Mouse (Mus musculus) neural tube, embryonic 13.5 days (tissue): ENCODE results near the gene Ccnl1. TPM values are rescaled to one million over a fixed set of nuclear protein-coding genes. Genes with fewer than 3 reads are reported as not detected.

Experiments used
- ATAC-seq: fragments of 200-750 bp; cut with Nextera tagmentation; 2 replicates; pipeline ENCODE4 v1.8.0; 2017; ENCODE audit warnings: low read depth, mild to moderate bottlenecking, moderate TSS enrichment, moderate library complexity
- H3K27ac ChIP-seq: fragments of 300-500 bp; sonication (generic); replicated peaks from 2 replicates; pipeline ENCODE4 v1.5.1; 2015; ENCODE audit warnings: moderate library complexity, mild to moderate bottlenecking, inconsistent platforms
- H3K27me3 ChIP-seq: fragments of 300-500 bp; sonication (generic); 2 replicates; pipeline ENCODE4 v1.6.1; 2015; ENCODE audit warnings: mild to moderate bottlenecking, inconsistent platforms
- H3K36me3 ChIP-seq: fragments of 300-500 bp; sonication (generic); 2 replicates; pipeline ENCODE4 v1.6.1; 2015; ENCODE audit warnings: mild to moderate bottlenecking, inconsistent platforms
- H3K4me1 ChIP-seq: fragments of 300-500 bp; sonication (generic); replicated peaks from 2 replicates; pipeline ENCODE4 v1.6.1; 2015; ENCODE audit warnings: inconsistent platforms
- H3K4me2 ChIP-seq: fragments of 300-500 bp; sonication (generic); 2 replicates; pipeline ENCODE4 v1.6.1; 2015; ENCODE audit warnings: inconsistent platforms, mild to moderate bottlenecking, moderate library complexity
- H3K4me3 ChIP-seq: fragments of 300-500 bp; sonication (generic); 2 replicates; pipeline ENCODE4 v1.5.1; 2015; ENCODE audit warnings: mild to moderate bottlenecking, inconsistent platforms
- H3K9ac ChIP-seq: fragments of 300-500 bp; sonication (generic); 2 replicates; pipeline ENCODE4 v1.6.1; 2015; ENCODE audit warnings: moderate library complexity, mild to moderate bottlenecking, inconsistent platforms
- H3K9me3 ChIP-seq: fragments of 300-500 bp; sonication (generic); 2 replicates; pipeline ENCODE4 v1.6.1; 2016; ENCODE audit warnings: inconsistent platforms
- WGBS: fragments of 180-500 bp; shearing (Covaris S2); methylation state at CpG from one replicate; pipeline ENCODE4 v1.1.7; 2015; 5-methylcytosine and 5-hydroxymethylcytosine counted together
- polyA plus RNA-seq: library from polyadenylated mRNA; unstranded; fragments of >200 nt; fragmentation: Nextera tagmentation; extraction: Ambion mirVana; gene quantifications from 2 replicates; pipeline ENCODE4 v1.2.1, GENCODE M21; 2015

The Ccnl1 gene
- polyA plus RNA-seq, 1 experiment from 2014 or later, result 75.1 TPM

GRCm38 (mm10) chr3:65975317-65975716 lies 17.3 kb upstream of the Ccnl1 start:
- under 1% methylated on average over 5 of the region's 5 CpGs for WGBS
- Histone ChIP-seq H3K27ac (peak overlapping the region; percentile 97), H3K9me3 (no peaks in the 10 kb centered on the region), H3K4me3 (peak overlapping the region; percentile 60), H3K9ac (peak overlapping the region; percentile 80), H3K4me2 (peak overlapping the region; percentile 60), H3K4me1 (peaks cover 19% of the 10 kb centered on the region), H3K27me3 (no peaks in the 10 kb centered on the region), H3K36me3 (no peaks in the 10 kb centered on the region)
- peak; percentile 62 for ATAC-seq

GRCm38 (mm10) chr3:65974232-65975058 lies 16.4 kb upstream of the Ccnl1 start:
- under 1% methylated on average over 43 of the region's 43 CpGs for WGBS
- Histone ChIP-seq H3K4me3 (peak overlapping the region; percentile 60), H3K4me2 (peak overlapping the region; percentile 60), H3K9me3 (no peaks in the 10 kb centered on the region), H3K36me3 (no peaks in the 10 kb centered on the region), H3K27ac (peak overlapping the region; percentile 97), H3K4me1 (peaks cover 19% of the 10 kb centered on the region), H3K9ac (peak overlapping the region; percentile 80), H3K27me3 (no peaks in the 10 kb centered on the region)
- peak; percentile 98 for ATAC-seq

GRCm38 (mm10) chr3:65973501-65974231 lies 15.6 kb upstream of the Ccnl1 start:
- Histone ChIP-seq H3K4me3 (peak overlapping the region; percentile 60), H3K9me3 (no peaks in the 10 kb centered on the region), H3K27me3 (no peaks in the 10 kb centered on the region), H3K36me3 (no peaks in the 10 kb centered on the region), H3K27ac (peak overlapping the region; percentile 97), H3K9ac (peak overlapping the region; percentile 80), H3K4me2 (peak overlapping the region; percentile 60), H3K4me1 (peaks cover 19% of the 10 kb centered on the region)
- WGBS, result 36% methylated on average over 8 of the region's 8 CpGs
- ATAC-seq, result no peak; the same call in 1 of the 2 replicates

- Histone ChIP-seq H3K4me3 (no peak overlapping the region), H3K27me3 (no peaks in the 10 kb centered on the region), H3K4me2 (no peak overlapping the region), H3K4me1 (peaks cover 8% of the 10 kb centered on the region), H3K36me3 (no peaks in the 10 kb centered on the region), H3K9ac (no peak overlapping the region), H3K9me3 (no peaks in the 10 kb centered on the region), H3K27ac (no peak overlapping the region)
- 94% methylated on average over 3 of the region's 3 CpGs for WGBS
- ATAC-seq, result no peak
Observed at GRCm38 (mm10) chr3:65969196-65969595, 11.1 kb upstream of the Ccnl1 start.

- ATAC-seq, result no peak
- Histone ChIP-seq H3K4me2 (no peak overlapping the region), H3K36me3 (no peaks in the 10 kb centered on the region), H3K4me1 (no peaks in the 10 kb centered on the region), H3K27me3 (no peaks in the 10 kb centered on the region), H3K27ac (no peak overlapping the region), H3K4me3 (no peak overlapping the region), H3K9ac (no peak overlapping the region), H3K9me3 (no peaks in the 10 kb centered on the region)
- 94% methylated on average over 1 of the region's 1 CpGs for WGBS
Observed at GRCm38 (mm10) chr3:65966360-65966759, 8.3 kb upstream of the Ccnl1 start.

GRCm38 (mm10) chr3:65962270-65962930 lies 4.4 kb upstream of the Ccnl1 start:
- 80% methylated on average over 4 of the region's 4 CpGs for WGBS
- Histone ChIP-seq H3K27ac (no peak overlapping the region), H3K4me1 (peaks cover 12% of the 10 kb centered on the region), H3K9ac (no peak overlapping the region), H3K36me3 (no peaks in the 10 kb centered on the region), H3K27me3 (no peaks in the 10 kb centered on the region), H3K4me3 (no peak overlapping the region), H3K4me2 (no peak overlapping the region), H3K9me3 (no peaks in the 10 kb centered on the region)
- ATAC-seq, result no peak

- Histone ChIP-seq H3K27me3 (no peaks in the 10 kb centered on the region), H3K9ac (no peak overlapping the region), H3K9me3 (no peaks in the 10 kb centered on the region), H3K4me1 (peaks cover 27% of the 10 kb centered on the region), H3K36me3 (peaks cover 10% of the 10 kb centered on the region), H3K4me2 (no peak overlapping the region), H3K27ac (no peak overlapping the region), H3K4me3 (no peak overlapping the region)
- WGBS, result 93% methylated on average over 5 of the region's 5 CpGs
- no peak for ATAC-seq
Observed at GRCm38 (mm10) chr3:65960291-65960945, 2.4 kb upstream of the Ccnl1 start.

- H3K9me3 ChIP-seq, result no peaks in the 10 kb centered on the region
- WGBS, result 86% methylated on average over 3 of the region's 3 CpGs
- no peak overlapping the region for H3K27ac ChIP-seq
- H3K9ac ChIP-seq, result peak overlapping the region; percentile 100
- H3K4me1 ChIP-seq, result peaks cover 33% of the 10 kb centered on the region
- peak overlapping the region; percentile 91 for H3K4me2 ChIP-seq
- peak overlapping the region; percentile 97; the same call in 1 of the 2 replicates for H3K4me3 ChIP-seq
- peaks cover 13% of the 10 kb centered on the region for H3K36me3 ChIP-seq
- no peaks in the 10 kb centered on the region for H3K27me3 ChIP-seq
- ATAC-seq, result no peak
Observed at GRCm38 (mm10) chr3:65959416-65960001, 1.5 kb upstream of the Ccnl1 start.

GRCm38 (mm10) chr3:65958840-65959185 lies 764 bp upstream of the Ccnl1 start:
- H3K9me3 ChIP-seq, result no peaks in the 10 kb centered on the region
- peak overlapping the region; percentile 100 for H3K27ac ChIP-seq
- no peak for ATAC-seq
- H3K4me3 ChIP-seq, result peak overlapping the region; percentile 97
- no peaks in the 10 kb centered on the region for H3K27me3 ChIP-seq
- peaks cover 18% of the 10 kb centered on the region for H3K36me3 ChIP-seq
- H3K9ac ChIP-seq, result peak overlapping the region; percentile 100
- H3K4me1 ChIP-seq, result peaks cover 39% of the 10 kb centered on the region
- H3K4me2 ChIP-seq, result peak overlapping the region; percentile 91
- 5% methylated on average over 9 of the region's 9 CpGs for WGBS

- H3K36me3 ChIP-seq, result peaks cover 24% of the 10 kb centered on the region
- H3K9ac ChIP-seq, result peak overlapping the region; percentile 100
- peak overlapping the region; percentile 100 for H3K27ac ChIP-seq
- under 1% methylated on average over 78 of the region's 94 CpGs for WGBS
- peak; percentile 88 for ATAC-seq
- no peaks in the 10 kb centered on the region for H3K27me3 ChIP-seq
- H3K4me3 ChIP-seq, result peak overlapping the region; percentile 97
- peaks cover 51% of the 10 kb centered on the region for H3K4me1 ChIP-seq
- H3K4me2 ChIP-seq, result peak overlapping the region; percentile 91
- H3K9me3 ChIP-seq, result no peaks in the 10 kb centered on the region
Observed at GRCm38 (mm10) chr3:65957271-65958101, 563 bp downstream of the Ccnl1 start.
